Mouse (Mus musculus): ENCODE measurements around the gene Themis.

DNA sequence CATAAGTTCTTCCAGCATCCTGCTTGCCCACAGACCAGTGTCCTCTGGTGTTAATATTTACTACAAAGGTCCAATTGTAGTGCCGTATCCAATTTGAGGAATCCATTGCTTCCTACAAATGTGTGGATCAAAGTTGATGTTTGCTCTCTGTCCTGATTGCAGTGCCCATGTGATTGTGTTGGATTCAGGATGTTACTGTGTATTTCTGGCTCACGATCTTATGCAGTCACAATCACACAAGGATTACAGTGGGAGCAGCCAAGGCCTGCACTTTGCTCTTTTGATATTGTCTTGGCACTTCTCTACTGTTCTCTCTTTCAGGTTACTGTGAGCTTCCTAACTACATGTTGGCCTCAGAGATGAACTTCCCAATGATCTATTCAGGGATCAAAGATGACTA lies 20.3 kb upstream of the Themis start:
- TF ChIP-seq CTCF (IDR thresholded peaks at IDR 0.05; ENCODE audit: borderline replicate concordance, extremely low read depth, insufficient read depth, insufficient read length) (no peak), POLR2A (IDR thresholded peaks at IDR 0.05; ENCODE audit: borderline replicate concordance, extremely low read depth, insufficient read depth, insufficient read length, poor library complexity, severe bottlenecking) (no peak)

Data from brain, embryonic 14.5 days (tissue).